Comparison of ENCODE assay signal across 18 mouse cellular contexts in the genomic region with DNA sequence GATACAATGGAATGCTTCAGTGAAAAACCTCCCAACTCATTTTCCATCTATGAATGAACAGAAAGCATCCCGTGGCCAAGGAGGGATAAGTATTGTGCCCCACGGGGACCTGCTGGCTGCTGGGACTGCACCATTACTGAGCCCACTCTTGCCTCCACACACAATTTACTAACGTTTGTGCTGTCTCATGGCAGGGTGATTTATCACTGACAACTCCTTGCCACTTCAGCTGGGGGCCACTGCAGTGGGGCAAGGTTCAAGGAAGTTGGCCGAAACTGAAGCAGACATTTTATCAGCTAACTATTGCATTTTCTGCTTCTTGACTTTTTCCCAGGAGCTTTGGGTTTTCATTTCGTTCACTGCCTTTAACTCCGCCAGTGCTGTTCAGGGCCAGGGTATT. TPM values are rescaled to one million over a fixed set of nuclear protein-coding genes. Genes with fewer than 3 reads are reported as not detected.
DNase-seq lines count a peak whose midpoint lies in the region; ATAC-seq and TF ChIP-seq lines count a peak whose summit lies in the region.
"Had no signal": no experiment of that assay in that cellular context is flagged by ENCODE, and none has a peak within 500 bp of the region (broad histone marks: within the 10 kb centered on the region; RNA-seq: fewer than 3 reads in every experiment).

No protein-coding gene starts in this region.

- WGBS in hindbrain, embryonic 16.5 days, result 40% methylated on average over 6 of the region's 6 CpGs
- 47% methylated on average over 6 of the region's 6 CpGs for WGBS in hindbrain, embryonic 13.5 days
- WGBS in stomach, embryonic 15.5 days, result 28% methylated on average over 6 of the region's 6 CpGs
- 37% methylated on average over 6 of the region's 6 CpGs for WGBS in stomach, postnatal 0 days
- 27% methylated on average over 6 of the region's 6 CpGs for WGBS in intestine, postnatal 0 days
- WGBS in hindbrain, embryonic 10.5 days, result 71% methylated on average over 6 of the region's 6 CpGs

- peaks cover 3% of the 10 kb centered on the region; the same call in 1 of the 2 replicates for H3K4me1 ChIP-seq in hindbrain, embryonic 16.5 days (ENCODE audit: control insufficient read depth, insufficient read depth, low read depth, low read length)
- peaks cover 6% of the 10 kb centered on the region for H3K4me1 ChIP-seq in hindbrain, embryonic 13.5 days (replicated peaks)
- H3K4me1 ChIP-seq in stomach, embryonic 15.5 days, result peaks cover 6% of the 10 kb centered on the region; the same call in 1 of the 2 replicates
- no peaks in the 10 kb centered on the region; the same call in 1 of the 2 replicates for H3K4me1 ChIP-seq in stomach, postnatal 0 days (replicated peaks; ENCODE audit: control insufficient read depth, insufficient read depth)
- H3K4me1 ChIP-seq in intestine, postnatal 0 days (replicated peaks; ENCODE audit: control insufficient read depth, insufficient read depth, low read length), result peaks cover 3% of the 10 kb centered on the region; the same call in 1 of the 2 replicates
- no peaks in the 10 kb centered on the region for H3K4me1 ChIP-seq in hindbrain, embryonic 10.5 days (replicated peaks)
- H3K4me1 ChIP-seq: embryonic facial prominence, embryonic 13.5 days had no signal

- no peak for DNase-seq in stomach, postnatal 0 days (ENCODE audit: low spot score)
- DNase-seq in lung, postnatal 36 days, result no peak
- DNase-seq in spleen, adult 18-20 months, result no peak
- no peak for DNase-seq in hindbrain, embryonic 10.5 days (ENCODE audit: low spot score)
- DNase-seq: B cell, adult 2 months; cerebellum, postnatal 10 days; gastrocnemius, postnatal 25 days; heart, postnatal 36 days; right cerebral cortex, adult 18-20 months had no signal

- no peak overlapping the region for H3K9ac ChIP-seq in hindbrain, embryonic 16.5 days (ENCODE audit: low read depth, low read length)
- H3K9ac ChIP-seq in hindbrain, embryonic 13.5 days, result no peak overlapping the region
- no peak overlapping the region for H3K9ac ChIP-seq in stomach, embryonic 15.5 days
- H3K9ac ChIP-seq in stomach, postnatal 0 days (ENCODE audit: low read length), result no peak overlapping the region
- H3K9ac ChIP-seq in intestine, postnatal 0 days (ENCODE audit: low read depth, low read length), result no peak overlapping the region
- H3K9ac ChIP-seq: embryonic facial prominence, embryonic 13.5 days; lung, embryonic 15.5 days had no signal

- ATAC-seq in hindbrain, embryonic 16.5 days, result peak; percentile 56; the same call in 1 of the 2 replicates
- ATAC-seq in hindbrain, embryonic 13.5 days (ENCODE audit: low FRiP score), result no peak
- ATAC-seq in stomach, embryonic 15.5 days (ENCODE audit: insufficient read depth, low FRiP score, low read depth), result no peak
- ATAC-seq in stomach, postnatal 0 days (ENCODE audit: low FRiP score, low TSS enrichment), result no peak
- ATAC-seq in intestine, postnatal 0 days, result peak; percentile 77

- no peaks in the 10 kb centered on the region for H3K9me3 ChIP-seq in hindbrain, embryonic 16.5 days (ENCODE audit: control insufficient read depth, low read length)
- H3K9me3 ChIP-seq in hindbrain, embryonic 13.5 days, result no peaks in the 10 kb centered on the region
- no peaks in the 10 kb centered on the region for H3K9me3 ChIP-seq in stomach, embryonic 15.5 days
- H3K9me3 ChIP-seq in stomach, postnatal 0 days (ENCODE audit: control insufficient read depth, low read length), result no peaks in the 10 kb centered on the region
- no peaks in the 10 kb centered on the region for H3K9me3 ChIP-seq in intestine, postnatal 0 days (ENCODE audit: control insufficient read depth)
- no peaks in the 10 kb centered on the region for H3K9me3 ChIP-seq in hindbrain, embryonic 10.5 days
- H3K9me3 ChIP-seq: embryonic facial prominence, embryonic 13.5 days; lung, embryonic 15.5 days had no signal

- no peaks in the 10 kb centered on the region for H3K36me3 ChIP-seq in hindbrain, embryonic 16.5 days (ENCODE audit: control insufficient read depth, insufficient read depth, low read length)
- H3K36me3 ChIP-seq in hindbrain, embryonic 13.5 days, result no peaks in the 10 kb centered on the region
- H3K36me3 ChIP-seq in stomach, embryonic 15.5 days, result no peaks in the 10 kb centered on the region
- no peaks in the 10 kb centered on the region for H3K36me3 ChIP-seq in stomach, postnatal 0 days (ENCODE audit: control insufficient read depth, insufficient read depth, low read length)
- H3K36me3 ChIP-seq in intestine, postnatal 0 days (ENCODE audit: control insufficient read depth, insufficient read depth), result no peaks in the 10 kb centered on the region
- no peaks in the 10 kb centered on the region for H3K36me3 ChIP-seq in hindbrain, embryonic 10.5 days
- H3K36me3 ChIP-seq: embryonic facial prominence, embryonic 13.5 days; lung, embryonic 15.5 days had no signal

- H3K27ac ChIP-seq in hindbrain, embryonic 16.5 days (ENCODE audit: low read depth, low read length), result no peak overlapping the region
- no peak overlapping the region for H3K27ac ChIP-seq in hindbrain, embryonic 13.5 days
- no peak overlapping the region for H3K27ac ChIP-seq in stomach, embryonic 15.5 days
- H3K27ac ChIP-seq in stomach, postnatal 0 days (replicated peaks), result no peak overlapping the region
- H3K27ac ChIP-seq in intestine, postnatal 0 days (ENCODE audit: low read depth, low read length), result peak overlapping the region; percentile 70
- H3K27ac ChIP-seq in hindbrain, embryonic 10.5 days, result no peak overlapping the region
- H3K27ac ChIP-seq: embryonic facial prominence, embryonic 13.5 days; kidney, postnatal 0 days; lung, embryonic 15.5 days had no signal

- TF ChIP-seq EP300 in stomach, postnatal 0 days (optimal IDR thresholded peaks at IDR 0.05), result no peak

- H3K27me3 ChIP-seq in hindbrain, embryonic 16.5 days (replicated peaks; ENCODE audit: control insufficient read depth, insufficient read depth, low read length), result no peaks in the 10 kb centered on the region
- no peaks in the 10 kb centered on the region for H3K27me3 ChIP-seq in hindbrain, embryonic 13.5 days
- no peaks in the 10 kb centered on the region for H3K27me3 ChIP-seq in stomach, embryonic 15.5 days (replicated peaks)
- H3K27me3 ChIP-seq in stomach, postnatal 0 days (ENCODE audit: control insufficient read depth, insufficient read depth, low read length), result no peaks in the 10 kb centered on the region
- H3K27me3 ChIP-seq in intestine, postnatal 0 days (replicated peaks; ENCODE audit: control insufficient read depth, insufficient read depth, low read length), result no peaks in the 10 kb centered on the region
- H3K27me3 ChIP-seq in hindbrain, embryonic 10.5 days (ENCODE audit: insufficient read depth, poor library complexity, severe bottlenecking), result no peaks in the 10 kb centered on the region
- H3K27me3 ChIP-seq: embryonic facial prominence, embryonic 13.5 days; lung, embryonic 15.5 days had no signal

- TF ChIP-seq CTCF in stomach, postnatal 0 days (IDR thresholded peaks at IDR 0.05; ENCODE audit: low read depth), result no peak
- no peak for TF ChIP-seq CTCF in intestine, postnatal 0 days (IDR thresholded peaks at IDR 0.05; ENCODE audit: low read depth)

- H3K4me2 ChIP-seq in hindbrain, embryonic 16.5 days (ENCODE audit: low read length), result no peak overlapping the region
- no peak overlapping the region for H3K4me2 ChIP-seq in hindbrain, embryonic 13.5 days
- H3K4me2 ChIP-seq in stomach, embryonic 15.5 days, result 0 out of 2 replicates have a peak overlapping the region, but pooled peaks have one; percentile 0
- H3K4me2 ChIP-seq in stomach, postnatal 0 days (replicated peaks; ENCODE audit: low read depth), result no peak overlapping the region
- no peak overlapping the region; the same call in 1 of the 2 replicates for H3K4me2 ChIP-seq in intestine, postnatal 0 days (replicated peaks; ENCODE audit: low read depth)
- H3K4me2 ChIP-seq: embryonic facial prominence, embryonic 13.5 days; heart, embryonic 11.5 days; liver, embryonic 11.5 days; lung, embryonic 15.5 days had no signal

- H3K4me3 ChIP-seq in hindbrain, embryonic 16.5 days (ENCODE audit: low read length), result no peak overlapping the region
- no peak overlapping the region for H3K4me3 ChIP-seq in hindbrain, embryonic 13.5 days
- no peak overlapping the region for H3K4me3 ChIP-seq in stomach, embryonic 15.5 days (replicated peaks)
- H3K4me3 ChIP-seq in stomach, postnatal 0 days (ENCODE audit: low read depth, low read length), result no peak overlapping the region
- no peak overlapping the region for H3K4me3 ChIP-seq in intestine, postnatal 0 days (ENCODE audit: low read depth, low read length)
- no peak overlapping the region for H3K4me3 ChIP-seq in hindbrain, embryonic 10.5 days
- H3K4me3 ChIP-seq: embryonic facial prominence, embryonic 13.5 days; lung, embryonic 15.5 days had no signal

RNA-seq across cellular contexts. Expression of a gene that starts 17.5 kb away (rescaled TPM):
- 13.3 and 21.6 TPM in 2 replicates for polyA plus RNA-seq in hindbrain, embryonic 16.5 days (2015; fragmentation: Nextera tagmentation; extraction: Ambion mirVana)
- 8.9 and 9.9 TPM in 2 replicates for polyA plus RNA-seq in hindbrain, embryonic 13.5 days (2015; fragmentation: Nextera tagmentation; extraction: Ambion mirVana)
- polyA plus RNA-seq in stomach, embryonic 15.5 days (2015; fragmentation: Nextera tagmentation; extraction: Ambion mirVana), result 4.3 and 5.4 TPM in 2 replicates
- polyA plus RNA-seq in stomach, postnatal 0 days (2015; fragmentation: Nextera tagmentation; extraction: Ambion mirVana), result 4.1 and 5.1 TPM in 2 replicates
- polyA plus RNA-seq in intestine, postnatal 0 days (2015; fragmentation: Nextera tagmentation; extraction: Ambion mirVana), result 8.1 and 8.3 TPM in 2 replicates
- 1.8 and 2.1 TPM in 2 replicates for polyA plus RNA-seq in hindbrain, embryonic 10.5 days (2016; fragmentation: Nextera tagmentation; extraction: Ambion mirVana)

Comparison
In these comparisons a context has a peak if more than half of its experiments do, and no peak if none do; other contexts are left out.
1. ATAC-seq: peak in hindbrain, embryonic 16.5 days (single experiment) and intestine, postnatal 0 days (single experiment); none in hindbrain, embryonic 13.5 days (single experiment), stomach, embryonic 15.5 days (single experiment) and stomach, postnatal 0 days (single experiment).